Mouse (Mus musculus) cerebellum, adult 11-12 months (tissue): ENCODE results near the gene D430042O09Rik.
A peak's percentile ranks its signal among the peaks of the same experiment; 100 is the strongest.
"Not testable (repeated sequence)": the region's sequence is repeated elsewhere in the genome, so short reads cannot be mapped to it uniquely, and the experiment has no call there.

ENCODE experiments used
- DNase-seq: peaks from one replicate; pipeline ENCODE4 v3.0.0; 2022

Gene D430042O09Rik

DNA sequence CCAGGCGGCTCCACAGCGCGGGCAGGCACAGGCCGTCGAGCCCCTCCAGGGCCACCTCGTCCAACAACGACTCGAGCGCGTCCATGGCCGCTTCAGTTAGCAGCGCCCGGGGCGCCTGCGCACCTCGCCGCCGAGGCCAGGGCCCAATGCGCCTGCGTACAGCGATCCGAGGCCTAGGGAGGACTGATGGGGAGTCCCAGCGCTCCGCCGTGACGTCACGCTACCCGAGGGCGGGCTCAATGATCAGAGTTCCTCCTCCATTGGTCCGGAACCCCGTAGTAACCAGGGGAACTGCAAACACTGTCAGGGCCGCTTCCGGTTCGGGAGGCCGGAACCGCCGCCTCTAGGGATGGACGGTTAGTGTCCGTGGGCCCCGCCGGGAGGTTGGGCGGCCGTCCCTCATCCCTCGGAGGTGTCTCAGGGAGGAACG lies at the start of gene D430042O09Rik, which contains the start of gene Gtf3c1:
TSS of gene D430042O09Rik (plus strand) at position 296 of the 430 bp plus-strand sequence.
TSS of gene Gtf3c1 (minus strand) at position 188 of the 430 bp plus-strand sequence.
- DNase-seq: peak; percentile 100

DNA sequence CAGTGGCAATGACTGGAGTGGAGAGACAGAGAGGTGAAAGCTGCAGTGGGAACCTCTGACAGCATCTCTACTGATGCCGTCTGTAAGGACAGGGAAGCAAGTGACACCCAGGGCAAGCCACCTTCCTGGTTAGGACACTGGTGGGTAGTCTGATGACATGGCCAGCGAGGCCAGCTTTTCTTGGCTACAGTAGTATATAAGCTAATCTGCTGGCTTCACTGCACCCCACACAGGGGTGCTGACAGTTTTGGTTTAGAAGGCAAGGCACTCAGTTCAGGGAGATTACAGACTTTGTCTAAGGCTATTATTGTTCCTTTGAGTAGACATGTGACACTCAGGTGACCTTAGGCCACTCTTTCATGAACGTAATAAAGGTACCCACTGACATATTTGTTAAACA lies 44.0 kb upstream of the D430042O09Rik start:
- DNase-seq: no peak

DNA sequence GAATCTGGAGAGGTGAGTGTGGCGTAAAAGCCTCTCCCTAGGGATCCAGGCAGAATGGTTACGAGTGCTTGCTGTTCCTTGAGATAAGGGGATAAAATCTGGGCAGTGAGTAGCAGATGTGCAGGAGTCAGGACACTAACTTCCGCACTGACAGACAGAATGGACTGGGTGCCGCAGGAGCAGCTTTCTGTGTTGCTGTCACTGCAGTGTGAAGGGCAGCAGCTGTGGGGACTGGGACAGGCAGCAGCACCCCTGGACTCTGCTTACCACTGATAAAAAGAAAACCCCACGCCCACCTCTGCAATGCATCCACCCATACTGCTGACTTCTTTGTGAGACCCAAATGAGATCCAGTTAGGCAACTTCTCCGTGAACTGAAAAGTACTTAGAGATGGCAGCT lies 36.8 kb upstream of the D430042O09Rik start:
- no peak for DNase-seq

DNA sequence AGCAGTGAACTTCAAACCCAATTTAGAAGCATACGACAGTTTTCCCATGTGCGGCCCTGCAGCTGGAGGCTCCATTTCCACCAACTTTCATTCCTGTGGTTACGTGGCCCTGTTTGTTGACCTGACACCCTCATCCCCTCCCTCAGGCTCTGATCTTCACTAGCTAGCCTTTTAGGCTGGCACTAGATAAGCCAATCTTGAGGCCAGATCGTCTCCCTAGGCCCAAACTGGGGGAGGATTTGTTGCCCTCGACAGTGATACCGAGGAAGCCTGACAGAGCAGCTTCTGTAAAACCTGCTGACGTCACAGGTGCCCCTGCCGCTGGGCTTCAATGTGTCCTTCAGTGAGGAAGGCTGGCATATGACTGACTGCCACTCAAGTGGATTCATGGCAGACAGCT lies 36.3 kb upstream of the D430042O09Rik start:
- DNase-seq: no peak

DNA sequence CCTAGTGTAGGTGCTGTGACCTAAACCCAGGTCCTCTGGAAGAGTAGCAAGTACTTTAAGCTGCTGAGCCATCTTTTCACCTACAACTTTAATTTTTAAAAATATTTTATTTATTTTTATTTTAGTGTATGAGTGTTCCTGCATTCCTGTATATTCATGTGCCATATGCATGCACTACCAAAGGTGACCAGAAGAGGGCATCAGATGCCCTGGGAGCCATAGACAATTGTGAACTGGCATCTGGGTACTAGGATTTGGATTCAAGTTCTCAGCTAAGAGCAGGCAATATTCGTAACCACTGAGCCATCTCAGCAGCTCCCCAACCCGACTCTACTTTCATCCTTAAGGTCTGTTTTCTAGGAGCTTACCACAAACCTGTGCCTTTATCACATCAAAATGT lies 32.8 kb upstream of the D430042O09Rik start:
- no peak for DNase-seq

DNA sequence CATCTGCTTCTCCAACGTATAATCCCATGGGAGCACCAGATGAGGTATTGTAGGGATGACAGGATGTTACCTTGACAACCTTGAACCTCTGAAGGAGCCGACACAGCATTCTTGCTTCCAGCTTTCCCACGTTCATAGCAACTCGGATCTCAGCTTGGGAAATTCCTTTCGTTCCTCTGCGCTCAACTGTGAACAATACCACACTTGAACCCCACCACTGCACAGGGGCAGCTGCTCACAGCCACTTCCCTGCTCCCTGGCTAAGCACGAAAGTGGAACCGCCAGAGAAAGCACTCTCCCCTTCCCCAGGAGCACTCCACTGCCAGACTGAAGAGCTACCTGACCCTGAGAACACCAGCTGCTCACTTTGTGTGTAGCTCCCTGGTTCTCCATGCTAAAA lies 28.9 kb upstream of the D430042O09Rik start:
- DNase-seq: no peak

DNA sequence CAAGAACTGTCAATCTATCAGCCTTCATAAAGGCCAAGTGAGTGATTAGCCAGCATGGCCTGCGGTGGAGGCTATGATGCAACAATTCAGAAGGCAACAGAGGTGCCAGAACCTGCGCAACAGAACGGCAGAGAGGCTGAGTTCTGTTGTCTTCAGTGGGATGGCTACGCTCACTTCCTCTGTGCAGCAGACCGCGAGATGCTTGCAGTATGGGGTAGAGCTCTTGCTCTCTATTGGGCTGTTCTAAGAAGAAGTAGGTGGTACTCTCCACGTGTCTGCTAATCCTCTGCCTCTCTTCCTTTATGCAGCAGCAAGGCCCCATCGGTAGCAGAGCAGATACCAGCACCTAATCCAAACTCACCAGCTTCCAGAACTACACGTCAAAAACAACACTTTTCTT lies 27.8 kb upstream of the D430042O09Rik start:
- no peak for DNase-seq

DNA sequence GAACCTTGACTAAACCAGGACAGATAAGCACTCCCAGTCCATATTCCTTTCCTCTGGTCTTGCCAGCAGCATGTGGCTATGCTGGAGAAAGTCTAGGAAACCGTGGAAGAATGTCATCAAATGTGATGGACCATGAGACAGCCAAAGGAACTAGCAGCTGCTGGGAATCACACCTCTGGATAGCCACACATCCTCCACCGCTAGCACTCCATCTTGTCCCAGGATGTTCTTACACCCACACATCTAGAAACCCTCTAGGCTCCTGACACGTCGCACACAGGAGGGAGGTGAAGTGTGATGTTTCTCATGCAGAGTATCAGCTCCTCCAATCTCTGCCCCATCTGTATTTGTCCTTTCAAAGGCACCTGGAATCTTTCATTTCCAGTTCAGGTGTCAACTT lies 17.2 kb upstream of the D430042O09Rik start:
- DNase-seq: no peak

DNA sequence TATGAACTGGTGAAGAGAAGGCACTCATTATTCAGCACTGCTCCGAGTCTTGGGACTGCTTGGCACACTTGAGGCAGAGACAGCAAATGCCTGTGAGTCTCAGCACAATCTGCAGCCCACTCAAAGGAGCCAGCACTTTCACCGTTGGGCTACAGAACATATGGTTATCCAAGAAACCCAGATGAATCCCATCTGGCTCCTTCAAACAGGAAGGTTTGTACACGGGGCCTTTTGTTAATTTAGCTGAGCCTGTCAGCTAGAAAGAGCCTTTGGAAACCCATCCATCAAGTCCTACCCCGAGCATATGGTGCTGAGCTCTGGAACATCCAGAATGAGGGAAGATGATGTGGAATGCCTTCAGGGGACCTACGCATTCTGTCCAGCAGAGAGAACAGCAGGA lies 13.6 kb upstream of the D430042O09Rik start:
- no peak for DNase-seq

- peak; percentile 48 for DNase-seq
Observed at GRCm38 (mm10) chr7:125702791-125703190, 4.9 kb upstream of the D430042O09Rik start.

GRCm38 (mm10) chr7:125707186-125707585 lies 502 bp upstream of the D430042O09Rik start:
- no peak for DNase-seq

GRCm38 (mm10) chr7:125708100-125708499 lies 412 bp downstream of the D430042O09Rik start:
- DNase-seq: no peak

GRCm38 (mm10) chr7:125713542-125714055 lies 5.9 kb downstream of the D430042O09Rik start:
- DNase-seq: not testable (repeated sequence)

DNA sequence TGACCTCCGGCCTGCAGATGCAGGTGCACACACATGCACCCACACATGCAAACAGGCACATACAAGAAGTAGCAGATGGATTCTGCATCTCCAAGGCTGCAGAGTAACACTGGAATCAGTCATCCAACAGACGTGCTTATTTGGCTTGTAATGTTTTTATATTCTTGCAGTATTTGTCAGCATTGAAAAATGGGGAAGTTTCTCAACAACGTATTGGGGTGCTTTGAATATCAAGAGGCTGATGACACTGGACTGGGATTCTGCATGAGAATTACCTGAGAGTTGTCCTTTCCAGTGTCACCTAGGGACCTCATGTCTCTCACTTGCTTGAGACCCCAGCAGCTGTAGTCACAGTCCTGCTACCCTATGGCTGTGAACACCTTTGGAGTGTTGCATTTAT lies 7.1 kb downstream of the D430042O09Rik start:
- DNase-seq: no peak

- DNase-seq: no peak
Observed at GRCm38 (mm10) chr7:125716724-125717123, 9.0 kb downstream of the D430042O09Rik start.

- no peak for DNase-seq
Observed at GRCm38 (mm10) chr7:125717612-125718011, 9.9 kb downstream of the D430042O09Rik start.

DNA sequence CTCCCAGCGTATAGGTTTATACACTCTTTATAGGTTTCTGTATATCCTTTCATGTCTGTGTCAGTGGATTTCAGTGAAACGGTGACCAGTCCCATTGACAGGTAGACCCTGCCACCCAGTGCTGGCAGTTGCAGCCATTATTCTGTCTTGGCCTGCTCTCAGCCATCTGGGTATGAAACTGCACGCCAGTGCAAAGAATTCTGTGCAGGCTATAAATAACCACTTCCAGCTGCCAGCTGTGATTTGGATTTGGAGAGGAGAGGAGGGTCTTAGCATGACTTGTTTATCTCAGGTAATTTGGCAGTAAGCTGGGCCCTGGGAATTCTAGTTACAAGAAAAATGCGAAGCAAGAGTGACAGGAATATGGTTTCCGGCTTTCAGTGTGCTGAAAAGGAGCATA lies 12.7 kb downstream of the D430042O09Rik start:
- DNase-seq: no peak

GRCm38 (mm10) chr7:125721033-125721432 lies 13.3 kb downstream of the D430042O09Rik start:
- no peak for DNase-seq

DNA sequence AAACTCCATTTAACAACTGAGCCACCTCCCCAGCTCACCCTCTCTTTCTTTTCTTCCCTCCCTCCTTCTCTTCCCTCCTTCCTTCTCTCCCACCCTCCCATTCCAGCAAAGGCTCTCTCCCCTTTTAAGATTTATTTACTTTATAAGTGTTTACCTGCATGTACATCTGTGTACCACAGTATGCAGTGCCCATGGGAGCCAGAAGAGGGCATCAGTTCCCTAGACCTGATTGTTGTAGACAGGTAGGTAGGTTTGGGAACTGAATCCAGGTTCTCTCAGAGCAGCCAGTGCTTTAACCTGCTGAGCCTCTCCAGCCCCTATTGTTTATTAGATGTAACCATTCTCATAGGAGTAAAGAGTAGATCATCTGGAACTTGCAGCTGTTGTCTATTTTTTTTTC lies 14.4 kb downstream of the D430042O09Rik start:
- DNase-seq: no peak

DNA sequence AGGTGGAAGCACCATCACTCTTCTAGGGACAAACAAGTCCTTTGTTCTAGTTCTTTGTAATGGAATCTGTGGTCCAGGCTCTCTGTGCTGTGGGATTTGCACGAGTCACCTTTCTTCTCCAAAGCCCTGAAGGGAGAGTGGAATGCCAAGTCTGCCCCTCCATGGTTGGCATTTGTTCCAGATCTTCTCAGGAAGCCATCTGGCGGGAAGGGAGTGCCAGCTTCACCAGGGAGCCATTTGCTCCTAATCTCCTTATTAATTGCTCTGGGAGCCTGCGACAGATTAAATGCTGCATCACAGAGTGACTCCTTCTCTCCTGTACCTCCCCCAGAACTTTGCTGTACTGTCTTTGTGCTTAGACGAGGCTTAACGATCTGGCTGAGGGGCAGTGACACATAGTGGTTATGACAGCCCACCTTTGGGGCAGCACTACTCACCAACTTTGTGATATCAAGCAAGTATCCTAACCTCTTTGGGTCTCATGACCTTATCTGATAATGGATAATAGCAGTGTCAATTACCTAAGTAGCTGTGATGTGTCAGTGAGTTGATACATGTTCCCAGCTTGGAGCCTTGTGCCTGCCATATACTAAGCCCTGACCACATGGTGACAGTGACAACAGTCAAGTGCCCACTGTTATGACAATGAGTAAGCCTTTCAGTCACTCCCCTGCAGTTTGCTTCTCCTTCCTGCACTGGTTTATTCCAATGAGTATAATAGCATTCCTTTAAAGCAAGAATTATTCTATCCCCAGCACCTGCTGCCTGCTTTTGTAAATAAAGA lies 15.7 kb downstream of the D430042O09Rik start:
- peak; percentile 90 for DNase-seq

DNA sequence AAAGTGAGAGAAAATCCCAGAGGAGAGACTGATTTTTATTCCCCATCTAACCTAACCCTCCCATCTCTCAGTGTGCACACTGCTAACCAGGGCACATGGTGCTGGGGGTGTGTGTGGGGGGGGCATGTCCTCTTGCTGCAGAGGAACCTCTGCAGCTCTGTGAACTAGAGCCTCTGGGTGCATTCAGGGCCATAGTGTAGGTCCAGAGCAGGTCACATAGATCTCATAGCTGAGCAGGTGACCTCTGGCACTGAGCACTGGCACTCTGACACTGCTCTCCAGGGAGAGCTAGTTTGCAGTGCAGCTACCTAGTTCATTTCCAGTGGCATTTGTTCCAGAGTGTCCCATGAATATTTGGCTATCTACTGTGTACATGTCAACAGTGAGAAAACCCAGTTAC lies 24.0 kb downstream of the D430042O09Rik start:
- no peak for DNase-seq

DNA sequence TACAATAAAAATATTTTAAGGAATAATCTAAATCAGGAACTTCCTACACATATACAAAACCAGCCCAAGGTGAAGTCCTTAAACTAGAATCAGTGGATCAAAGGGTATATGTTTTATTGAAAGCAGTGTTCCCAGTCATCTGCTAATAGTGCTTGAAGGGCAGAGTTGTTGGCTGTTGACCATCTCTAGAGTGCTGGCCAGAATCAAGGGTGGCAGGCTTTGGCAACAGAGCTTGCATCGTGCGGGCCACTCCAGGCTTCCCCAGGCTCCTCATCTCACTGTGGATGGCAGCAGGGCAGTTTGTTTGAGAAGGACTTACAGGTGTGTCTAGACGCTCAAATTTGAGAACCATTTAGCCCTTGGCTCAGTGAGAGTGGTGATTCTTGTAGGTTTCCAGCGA lies 26.1 kb downstream of the D430042O09Rik start:
- DNase-seq: no peak

- no peak for DNase-seq
Observed at GRCm38 (mm10) chr7:125736366-125737015, 28.8 kb downstream of the D430042O09Rik start.

GRCm38 (mm10) chr7:125740521-125740920 lies 32.8 kb downstream of the D430042O09Rik start:
- DNase-seq: no peak
